Mouse (Mus musculus) cerebellum, adult 2 months (tissue): ENCODE measurements around the gene Mief1. TPM values are rescaled to one million over a fixed set of nuclear protein-coding genes. Genes with fewer than 3 reads are reported as not detected.

Experiments used
- DNase-seq, 2 experiments: peaks; one replicate each; pipeline ENCODE4 v3.0.0; 2021
- H3K27ac ChIP-seq: fragments of 200-500 bp; 2 replicates; pipeline ENCODE4 v1.5.1; 2012; ENCODE audit warnings: low read length, control low read depth, inconsistent platforms; ENCODE audit not compliant: insufficient read depth
- H3K27me3 ChIP-seq: fragments of 200-500 bp; 2 replicates; pipeline ENCODE4 v1.6.1; 2012; ENCODE audit warnings: inconsistent platforms, mild to moderate bottlenecking, low read length, moderate library complexity; ENCODE audit not compliant: control insufficient read depth, insufficient read depth
- H3K4me1 ChIP-seq: fragments of 200-500 bp; 2 replicates; pipeline ENCODE4 v1.6.1; 2011; ENCODE audit warnings: low read length; ENCODE audit not compliant: control insufficient read depth, insufficient read depth
- H3K4me3 ChIP-seq: fragments of 200-500 bp; replicated peaks from 2 replicates; pipeline ENCODE3; 2011; ENCODE audit warnings: mild to moderate bottlenecking, low read depth, low read length, control low read depth; ENCODE audit not compliant: insufficient read depth
- CTCF ChIP-seq: fragments of 200-500 bp; IDR thresholded peaks from 2 replicates; pipeline ENCODE4 v1.5.1; 2011; ENCODE audit warnings: low read depth, mild to moderate bottlenecking, control low read depth, low read length, moderate library complexity, borderline replicate concordance; ENCODE audit not compliant: insufficient read depth
- POLR2A ChIP-seq: fragments of 200-500 bp; IDR thresholded peaks from 2 replicates; pipeline ENCODE4 v1.6.1; 2011; ENCODE audit warnings: low read length, control low read depth, borderline replicate concordance; ENCODE audit not compliant: insufficient read depth
- WGBS: fragments of 180-500 bp; shearing (Covaris S2); methylation state at CpG from one replicate; pipeline ENCODE4 v1.1.7; 2018; 5-methylcytosine and 5-hydroxymethylcytosine counted together
- polyA plus RNA-seq: library from polyadenylated mRNA; depleted of rRNA; stranded (reverse); fragments of >200 nt; gene quantifications from 2 replicates; pipeline ENCODE4 v1.2.3, GENCODE M21; 2012

Gene Mief1
- polyA plus RNA-seq, 1 experiment: 18.4 TPM

- WGBS: 76% methylated on average over 4 of the region's 4 CpGs
- TF ChIP-seq CTCF (no peak), POLR2A (no peak)
Observed at GRCm38 (mm10) chr15:80219705-80220657, 13.8 kb upstream of the Mief1 start.

GRCm38 (mm10) chr15:80221031-80221430, 12.8 kb upstream of the Mief1 start:
- no peak overlapping the region for H3K4me3 ChIP-seq
- no peak overlapping the region for H3K27ac ChIP-seq
- peaks cover 6% of the 10 kb centered on the region; the same call in 1 of the 2 replicates for H3K4me1 ChIP-seq
- WGBS: 51% methylated on average over 8 of the region's 8 CpGs
- no peak for DNase-seq
- H3K27me3 ChIP-seq: no peaks in the 10 kb centered on the region
- TF ChIP-seq CTCF: no peak; the same call in 1 of the 2 replicates
- no peak for TF ChIP-seq POLR2A

More at GRCm38 (mm10) chr15:80219705-80220657, 13.8 kb upstream of the Mief1 start:
- Histone ChIP-seq H3K27me3 (no peaks in the 10 kb centered on the region), H3K4me1 (peaks cover 11% of the 10 kb centered on the region; the same call in 1 of the 2 replicates), H3K27ac (no peak overlapping the region), H3K4me3 (no peak overlapping the region)
- no peak for DNase-seq

- Histone ChIP-seq H3K27me3 (no peaks in the 10 kb centered on the region), H3K4me1 (no peaks in the 10 kb centered on the region), H3K27ac (no peak overlapping the region), H3K4me3 (no peak overlapping the region)
- WGBS: 93% methylated on average over 7 of the region's 7 CpGs
- TF ChIP-seq POLR2A (no peak), CTCF (no peak)
- no peak for DNase-seq
Observed at GRCm38 (mm10) chr15:80223751-80224150, 10.1 kb upstream of the Mief1 start.

- Histone ChIP-seq H3K4me1 (no peaks in the 10 kb centered on the region), H3K27me3 (no peaks in the 10 kb centered on the region), H3K27ac (no peak overlapping the region), H3K4me3 (no peak overlapping the region)
- DNase-seq: peak; percentile 71 to 84
- peak; percentile 89 for TF ChIP-seq CTCF
- no peak for TF ChIP-seq POLR2A
- WGBS: 24% methylated on average over 9 of the region's 9 CpGs
Observed at GRCm38 (mm10) chr15:80225208-80225607, 8.6 kb upstream of the Mief1 start.

- no peaks in the 10 kb centered on the region for H3K4me1 ChIP-seq
- no peak overlapping the region for H3K4me3 ChIP-seq
- no peak overlapping the region for H3K27ac ChIP-seq
- WGBS: 51% methylated on average over 2 of the region's 2 CpGs
- peak; percentile 45 to 58 for DNase-seq
- TF ChIP-seq CTCF (peak; percentile 51; the same call in 1 of the 2 replicates), POLR2A (no peak)
- no peaks in the 10 kb centered on the region for H3K27me3 ChIP-seq
Observed at GRCm38 (mm10) chr15:80225796-80226195, 8.0 kb upstream of the Mief1 start.

- TF ChIP-seq POLR2A: no peak
- no peak for TF ChIP-seq CTCF
- Histone ChIP-seq H3K4me1 (no peaks in the 10 kb centered on the region), H3K27me3 (no peaks in the 10 kb centered on the region), H3K27ac (no peak overlapping the region), H3K4me3 (no peak overlapping the region)
- WGBS: 49% methylated on average over 17 of the region's 17 CpGs
- DNase-seq: no peak
Observed at GRCm38 (mm10) chr15:80228071-80228800, 5.6 kb upstream of the Mief1 start.

GRCm38 (mm10) chr15:80232331-80232730, 1.5 kb upstream of the Mief1 start:
- H3K27ac ChIP-seq: no peak overlapping the region
- H3K4me3 ChIP-seq: no peak overlapping the region
- no peak for TF ChIP-seq POLR2A
- TF ChIP-seq CTCF: no peak
- no peaks in the 10 kb centered on the region for H3K27me3 ChIP-seq
- 34% methylated on average over 2 of the region's 2 CpGs for WGBS
- H3K4me1 ChIP-seq: peaks cover 4% of the 10 kb centered on the region; the same call in 1 of the 2 replicates
- DNase-seq: no peak
